Mouse (Mus musculus): ENCODE data around the gene Psrc1.

- no peak for TF ChIP-seq HCFC1 (IDR thresholded peaks at IDR 0.05; ENCODE audit: borderline replicate concordance, insufficient read depth, low read length)
- TF ChIP-seq ZNF384 (IDR thresholded peaks at IDR 0.05; ENCODE audit: low read depth, low read length), result no peak
- TF ChIP-seq CHD2 (IDR thresholded peaks at IDR 0.05; ENCODE audit: low read depth, low read length), result no peak
- no peak for TF ChIP-seq ZC3H11A (IDR thresholded peaks at IDR 0.05; ENCODE audit: borderline replicate concordance, low read depth, low read length)
These were observed 16.5 kb upstream of the Psrc1 start for GRCm38 (mm10) chr3:108367173-108367572.

All from ES-E14 (cell line).